Mouse (Mus musculus): Measurements from ENCODE around the gene Scaper. TPM values are rescaled to one million over a fixed set of nuclear protein-coding genes. Genes with fewer than 3 reads are reported as not detected.

Scaper gene
- polyA plus RNA-seq, 1 experiment from 2014 or later, result 9.4 TPM

GRCm38 (mm10) chr9:55546176-55547010 is 391.5 kb downstream of the Scaper start:
- peaks cover 24% of the 10 kb centered on the region for H3K4me1 ChIP-seq (replicated peaks; ENCODE audit: control insufficient read depth, insufficient read depth, low read length)
- H3K27ac ChIP-seq (ENCODE audit: low read depth), result no peak overlapping the region
- H3K4me2 ChIP-seq (ENCODE audit: low read length), result peak overlapping the region; percentile 70
- H3K36me3 ChIP-seq (ENCODE audit: control insufficient read depth, insufficient read depth, low read length), result no peaks in the 10 kb centered on the region
- H3K27me3 ChIP-seq (replicated peaks; ENCODE audit: control insufficient read depth, insufficient read depth, low read length), result peaks cover 75% of the 10 kb centered on the region
- 15% methylated on average over 63 of the region's 63 CpGs for WGBS
- H3K4me3 ChIP-seq (ENCODE audit: low read depth, low read length), result peak overlapping the region; percentile 20
- DNase-seq (ENCODE audit: low spot score) (peak; percentile 76), ATAC-seq (replicated peaks; ENCODE audit: low FRiP score, low TSS enrichment, low read depth) (peak; percentile 29; the same call in 1 of the 2 replicates)
- no peak overlapping the region for H3K9ac ChIP-seq (ENCODE audit: low read length)
- H3K9me3 ChIP-seq (ENCODE audit: control insufficient read depth, low read length), result no peaks in the 10 kb centered on the region

GRCm38 (mm10) chr9:55545556-55546175 is 392.3 kb downstream of the Scaper start:
- peaks cover 24% of the 10 kb centered on the region for H3K4me1 ChIP-seq (replicated peaks; ENCODE audit: control insufficient read depth, insufficient read depth, low read length)

GRCm38 (mm10) chr9:55544861-55545555 is 392.9 kb downstream of the Scaper start:
- peak; percentile 86 for DNase-seq (ENCODE audit: low spot score)
- Histone ChIP-seq H3K27ac (ENCODE audit: low read depth) (no peak overlapping the region), H3K4me3 (ENCODE audit: low read depth, low read length) (peak overlapping the region; percentile 45), H3K4me2 (ENCODE audit: low read length) (peak overlapping the region; percentile 70), H3K27me3 (replicated peaks; ENCODE audit: control insufficient read depth, insufficient read depth, low read length) (peaks cover 85% of the 10 kb centered on the region), H3K9ac (ENCODE audit: low read length) (peak overlapping the region; percentile 23; the same call in 1 of the 2 replicates), H3K4me1 (replicated peaks; ENCODE audit: control insufficient read depth, insufficient read depth, low read length) (peaks cover 24% of the 10 kb centered on the region), H3K9me3 (ENCODE audit: control insufficient read depth, low read length) (no peaks in the 10 kb centered on the region), H3K36me3 (ENCODE audit: control insufficient read depth, insufficient read depth, low read length) (no peaks in the 10 kb centered on the region)
- WGBS, result 19% methylated on average over 30 of the region's 30 CpGs
- no peak for ATAC-seq (replicated peaks; ENCODE audit: low FRiP score, low TSS enrichment, low read depth)

More at GRCm38 (mm10) chr9:55545556-55546175, 392.3 kb downstream of the Scaper start:
- no peaks in the 10 kb centered on the region for H3K9me3 ChIP-seq (ENCODE audit: control insufficient read depth, low read length)
- H3K27ac ChIP-seq (ENCODE audit: low read depth), result no peak overlapping the region
- peak overlapping the region; percentile 20 for H3K4me3 ChIP-seq (ENCODE audit: low read depth, low read length)
- H3K27me3 ChIP-seq (replicated peaks; ENCODE audit: control insufficient read depth, insufficient read depth, low read length), result peaks cover 78% of the 10 kb centered on the region
- no peaks in the 10 kb centered on the region for H3K36me3 ChIP-seq (ENCODE audit: control insufficient read depth, insufficient read depth, low read length)
- ATAC-seq (replicated peaks; ENCODE audit: low FRiP score, low TSS enrichment, low read depth), result no peak
- DNase-seq (ENCODE audit: low spot score), result no peak
- H3K4me2 ChIP-seq (ENCODE audit: low read length), result peak overlapping the region; percentile 70
- H3K9ac ChIP-seq (ENCODE audit: low read length), result no peak overlapping the region
- WGBS, result 18% methylated on average over 41 of the region's 41 CpGs

GRCm38 (mm10) chr9:55543703-55544401 is 394.1 kb downstream of the Scaper start:
- Histone ChIP-seq H3K4me1 (replicated peaks; ENCODE audit: control insufficient read depth, insufficient read depth, low read length) (peaks cover 24% of the 10 kb centered on the region), H3K9ac (ENCODE audit: low read length) (peak overlapping the region; percentile 62)
- 6% methylated on average over 46 of the region's 46 CpGs for WGBS

GRCm38 (mm10) chr9:55543336-55543702 is 394.6 kb downstream of the Scaper start:
- Histone ChIP-seq H3K4me3 (ENCODE audit: low read depth, low read length) (peak overlapping the region; percentile 45), H3K4me2 (ENCODE audit: low read length) (peak overlapping the region; percentile 70)

More at GRCm38 (mm10) chr9:55543703-55544401, 394.1 kb downstream of the Scaper start:
- ATAC-seq (replicated peaks; ENCODE audit: low FRiP score, low TSS enrichment, low read depth) (no peak), DNase-seq (ENCODE audit: low spot score) (peak; percentile 90)
- Histone ChIP-seq H3K36me3 (ENCODE audit: control insufficient read depth, insufficient read depth, low read length) (no peaks in the 10 kb centered on the region), H3K4me2 (ENCODE audit: low read length) (peak overlapping the region; percentile 70), H3K9me3 (ENCODE audit: control insufficient read depth, low read length) (no peaks in the 10 kb centered on the region), H3K4me3 (ENCODE audit: low read depth, low read length) (peak overlapping the region; percentile 45), H3K27ac (ENCODE audit: low read depth) (no peak overlapping the region), H3K27me3 (replicated peaks; ENCODE audit: control insufficient read depth, insufficient read depth, low read length) (peaks cover 85% of the 10 kb centered on the region)

GRCm38 (mm10) chr9:55542366-55543325 is 395.3 kb downstream of the Scaper start:
- Histone ChIP-seq H3K4me1 (replicated peaks; ENCODE audit: control insufficient read depth, insufficient read depth, low read length) (peaks cover 24% of the 10 kb centered on the region), H3K27ac (ENCODE audit: low read depth) (no peak overlapping the region; the same call in 1 of the 2 replicates), H3K4me3 (ENCODE audit: low read depth, low read length) (peak overlapping the region; percentile 45), H3K4me2 (ENCODE audit: low read length) (peak overlapping the region; percentile 70), H3K9ac (ENCODE audit: low read length) (peak overlapping the region; percentile 62), H3K27me3 (replicated peaks; ENCODE audit: control insufficient read depth, insufficient read depth, low read length) (peaks cover 80% of the 10 kb centered on the region), H3K9me3 (ENCODE audit: control insufficient read depth, low read length) (no peaks in the 10 kb centered on the region), H3K36me3 (ENCODE audit: control insufficient read depth, insufficient read depth, low read length) (no peaks in the 10 kb centered on the region)
- ATAC-seq (replicated peaks; ENCODE audit: low FRiP score, low TSS enrichment, low read depth) (no peak), DNase-seq (ENCODE audit: low spot score) (peak; percentile 82)
- WGBS, result 3% methylated on average over 59 of the region's 59 CpGs

More at GRCm38 (mm10) chr9:55543336-55543702, 394.6 kb downstream of the Scaper start:
- Histone ChIP-seq H3K9ac (ENCODE audit: low read length) (peak overlapping the region; percentile 62), H3K9me3 (ENCODE audit: control insufficient read depth, low read length) (no peaks in the 10 kb centered on the region), H3K4me1 (replicated peaks; ENCODE audit: control insufficient read depth, insufficient read depth, low read length) (peaks cover 24% of the 10 kb centered on the region), H3K27ac (ENCODE audit: low read depth) (no peak overlapping the region), H3K27me3 (replicated peaks; ENCODE audit: control insufficient read depth, insufficient read depth, low read length) (peaks cover 87% of the 10 kb centered on the region), H3K36me3 (ENCODE audit: control insufficient read depth, insufficient read depth, low read length) (no peaks in the 10 kb centered on the region)
- 24% methylated on average over 8 of the region's 8 CpGs for WGBS
- ATAC-seq (replicated peaks; ENCODE audit: low FRiP score, low TSS enrichment, low read depth) (no peak), DNase-seq (ENCODE audit: low spot score) (no peak)

GRCm38 (mm10) chr9:55541681-55542365 is 396.1 kb downstream of the Scaper start:
- H3K27me3 ChIP-seq (replicated peaks; ENCODE audit: control insufficient read depth, insufficient read depth, low read length), result peaks cover 72% of the 10 kb centered on the region
- H3K36me3 ChIP-seq (ENCODE audit: control insufficient read depth, insufficient read depth, low read length), result no peaks in the 10 kb centered on the region

More at GRCm38 (mm10) chr9:55541681-55542365, 396.1 kb downstream of the Scaper start:
- H3K4me3 ChIP-seq (ENCODE audit: low read depth, low read length), result peak overlapping the region; percentile 45
- no peak for ATAC-seq (replicated peaks; ENCODE audit: low FRiP score, low TSS enrichment, low read depth)
- peaks cover 21% of the 10 kb centered on the region for H3K4me1 ChIP-seq (replicated peaks; ENCODE audit: control insufficient read depth, insufficient read depth, low read length)
- peak overlapping the region; percentile 62 for H3K9ac ChIP-seq (ENCODE audit: low read length)
- no peaks in the 10 kb centered on the region for H3K9me3 ChIP-seq (ENCODE audit: control insufficient read depth, low read length)
- H3K4me2 ChIP-seq (ENCODE audit: low read length), result peak overlapping the region; percentile 70
- peak; percentile 82 for DNase-seq (ENCODE audit: low spot score)
- peak overlapping the region; percentile 33; the same call in 1 of the 2 replicates for H3K27ac ChIP-seq (ENCODE audit: low read depth)
- WGBS, result under 1% methylated on average over 59 of the region's 59 CpGs

Data from intestine, embryonic 14.5 days (tissue).